Mouse (Mus musculus) kidney, postnatal 14 days (tissue): ENCODE measurements around the gene Tph2.
A peak's percentile ranks its signal among the peaks of the same experiment; 100 is the strongest.

Experiments used
- DNase-seq: peaks from one replicate; pipeline ENCODE4 v3.0.0; 2022; ENCODE audit warnings: mixed read lengths

Tph2 gene

GRCm38 (mm10) chr10:115127907-115128306 is 56.9 kb downstream of the Tph2 start:
- DNase-seq = no peak

GRCm38 (mm10) chr10:115125550-115125949 is 59.3 kb downstream of the Tph2 start:
- DNase-seq = no peak

DNA sequence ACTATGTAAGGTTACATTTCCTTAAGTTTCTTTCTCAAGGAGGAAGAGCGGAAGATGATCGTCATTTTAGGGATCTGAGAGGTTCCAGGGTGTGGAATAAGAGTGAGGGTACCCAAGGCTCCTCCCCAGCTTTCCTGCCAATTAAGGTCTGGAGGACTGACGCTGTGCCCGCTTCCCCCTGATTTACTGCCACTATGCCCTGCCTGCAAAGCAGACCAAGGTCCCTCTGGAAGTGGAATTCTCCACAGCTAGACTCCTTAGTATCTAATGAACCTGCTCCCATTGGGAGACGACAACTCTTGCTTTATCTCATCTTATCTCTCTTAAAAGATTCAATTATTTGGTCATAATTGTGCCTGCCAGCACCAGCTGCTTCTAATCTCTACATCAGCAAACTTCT is 59.8 kb downstream of the Tph2 start:
- no peak for DNase-seq

DNA sequence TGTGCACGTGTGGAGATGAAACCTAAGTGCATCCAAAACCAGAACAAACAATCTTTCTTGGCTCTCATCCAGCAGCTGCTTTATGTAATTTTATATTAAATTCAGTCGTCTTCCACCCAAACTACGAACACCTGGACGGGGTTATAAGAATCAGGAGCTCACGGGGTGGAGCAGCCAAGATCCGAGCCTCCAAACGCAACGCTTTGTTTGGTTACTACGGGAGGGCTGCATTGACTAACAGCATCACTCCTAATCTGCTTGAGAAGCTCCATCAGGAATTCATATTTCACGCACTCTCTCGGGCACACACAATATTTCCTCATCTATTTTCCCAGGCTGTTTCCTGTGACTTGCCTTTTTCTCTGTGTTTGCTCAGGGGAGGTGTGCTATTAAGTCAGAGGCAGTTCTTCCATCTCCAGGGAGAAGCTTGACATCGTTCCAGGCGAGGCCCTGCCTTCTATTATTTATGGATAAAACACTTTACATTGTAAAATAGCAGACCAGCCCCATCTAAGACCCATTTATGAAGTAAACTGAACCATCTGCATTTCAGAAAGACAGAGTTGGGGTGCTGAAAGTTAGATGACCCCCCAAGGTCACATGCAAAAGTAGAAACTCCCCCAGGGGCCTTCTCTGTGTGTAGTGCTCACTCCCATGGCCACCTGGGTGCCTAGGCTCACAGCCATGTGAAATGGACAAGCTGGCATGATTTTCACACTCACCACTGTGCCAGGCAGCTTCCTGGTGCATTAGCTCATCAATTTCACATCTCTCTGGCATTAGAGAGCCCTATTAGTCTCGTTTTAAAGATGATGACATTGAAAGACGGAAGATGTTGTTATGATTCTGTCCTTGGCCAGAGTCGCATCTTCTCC is 76.9 kb downstream of the Tph2 start:
- DNase-seq = no peak

DNA sequence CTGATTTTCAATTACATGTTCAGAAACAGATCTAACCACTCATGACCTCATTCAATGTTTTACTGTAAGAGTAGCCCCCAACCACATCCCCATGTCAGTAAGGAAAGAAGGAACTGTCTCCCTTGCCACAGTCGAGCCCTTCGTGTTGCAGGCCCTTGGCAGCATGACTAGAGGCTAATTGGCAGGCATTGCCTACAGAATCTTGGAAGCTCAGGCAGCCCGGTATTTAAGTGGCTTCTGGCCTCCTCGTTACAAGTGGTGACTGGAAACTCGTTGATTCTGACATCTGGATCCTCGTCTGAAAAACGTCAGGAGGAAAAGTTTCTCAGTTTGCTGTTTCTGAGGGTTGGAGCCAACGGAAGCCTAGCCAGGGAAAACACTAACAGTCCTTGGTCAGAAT is 80.6 kb downstream of the Tph2 start:
- no peak for DNase-seq

DNA sequence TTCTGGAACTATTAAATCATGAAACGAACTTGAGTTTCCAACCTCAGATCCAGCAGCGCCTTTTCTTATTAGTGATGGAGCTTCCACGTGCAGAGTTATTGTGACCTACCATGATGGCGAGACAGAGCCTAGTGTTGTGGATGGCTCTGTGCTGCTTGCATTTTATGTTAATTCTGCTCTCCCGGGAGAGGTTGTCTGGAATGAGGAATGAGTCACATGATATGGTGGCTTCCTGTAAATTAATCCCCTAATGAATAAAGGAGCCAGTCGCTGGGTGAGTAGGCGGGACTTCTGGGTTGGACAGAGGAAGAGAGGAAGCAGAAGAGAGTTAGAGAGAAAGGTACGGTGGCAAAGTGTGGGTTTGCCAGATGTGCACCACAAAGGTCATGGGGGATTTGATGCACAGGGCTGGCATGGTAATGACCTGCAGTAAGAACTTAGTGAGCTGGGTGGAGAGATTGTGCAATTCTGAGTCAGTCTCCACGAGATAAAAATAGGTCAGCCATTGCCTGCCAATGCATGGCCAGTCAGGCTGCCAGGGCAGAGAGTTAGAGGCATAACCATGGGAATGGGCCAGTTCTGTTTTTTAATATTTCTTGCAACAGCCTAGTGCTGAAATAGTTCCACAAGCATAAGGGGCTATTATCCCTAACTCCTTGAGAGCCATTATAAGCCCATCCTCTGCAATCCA is 84.8 kb downstream of the Tph2 start:
- DNase-seq = no peak

DNA sequence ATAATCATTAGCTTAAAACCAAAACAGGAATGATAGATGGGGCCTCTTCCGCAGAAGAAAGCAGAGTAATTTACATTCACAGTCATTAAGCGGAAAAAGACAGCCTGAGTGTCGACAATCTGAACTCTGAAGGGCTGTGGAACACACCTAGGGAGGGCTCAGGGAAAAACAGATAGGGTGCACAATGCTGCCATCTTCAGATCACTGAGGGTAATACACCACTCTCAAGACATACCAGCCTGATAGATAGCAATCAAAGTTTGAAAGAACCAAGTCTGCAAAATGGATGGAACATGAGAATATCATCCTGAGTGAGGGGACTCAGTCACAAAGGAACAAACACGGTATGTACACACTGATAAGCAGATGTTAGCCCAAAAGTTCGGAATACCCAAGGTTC is 87.7 kb downstream of the Tph2 start:
- DNase-seq = peak; percentile 50

DNA sequence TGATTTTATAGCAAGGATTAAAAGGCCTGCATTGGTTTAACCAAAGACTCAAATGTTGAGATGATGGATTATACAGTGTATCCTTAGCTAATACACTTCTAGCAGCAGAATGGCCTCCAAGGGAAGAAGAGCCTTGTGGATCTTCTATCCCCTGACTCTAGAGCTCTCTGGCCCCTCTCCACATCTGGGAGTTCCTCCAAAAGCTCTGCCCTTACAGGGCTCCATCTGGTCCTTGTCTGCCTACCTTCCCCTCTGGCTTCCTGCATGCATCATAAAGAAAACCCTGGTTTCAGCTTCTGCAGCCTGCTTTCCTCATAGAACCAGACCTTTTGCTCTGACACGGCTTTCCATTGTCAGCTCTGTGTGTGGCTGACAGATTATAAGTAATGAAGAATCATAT is 88.6 kb downstream of the Tph2 start:
- no peak for DNase-seq

GRCm38 (mm10) chr10:115078232-115078631 is 106.6 kb downstream of the Tph2 start:
- DNase-seq = no peak

DNA sequence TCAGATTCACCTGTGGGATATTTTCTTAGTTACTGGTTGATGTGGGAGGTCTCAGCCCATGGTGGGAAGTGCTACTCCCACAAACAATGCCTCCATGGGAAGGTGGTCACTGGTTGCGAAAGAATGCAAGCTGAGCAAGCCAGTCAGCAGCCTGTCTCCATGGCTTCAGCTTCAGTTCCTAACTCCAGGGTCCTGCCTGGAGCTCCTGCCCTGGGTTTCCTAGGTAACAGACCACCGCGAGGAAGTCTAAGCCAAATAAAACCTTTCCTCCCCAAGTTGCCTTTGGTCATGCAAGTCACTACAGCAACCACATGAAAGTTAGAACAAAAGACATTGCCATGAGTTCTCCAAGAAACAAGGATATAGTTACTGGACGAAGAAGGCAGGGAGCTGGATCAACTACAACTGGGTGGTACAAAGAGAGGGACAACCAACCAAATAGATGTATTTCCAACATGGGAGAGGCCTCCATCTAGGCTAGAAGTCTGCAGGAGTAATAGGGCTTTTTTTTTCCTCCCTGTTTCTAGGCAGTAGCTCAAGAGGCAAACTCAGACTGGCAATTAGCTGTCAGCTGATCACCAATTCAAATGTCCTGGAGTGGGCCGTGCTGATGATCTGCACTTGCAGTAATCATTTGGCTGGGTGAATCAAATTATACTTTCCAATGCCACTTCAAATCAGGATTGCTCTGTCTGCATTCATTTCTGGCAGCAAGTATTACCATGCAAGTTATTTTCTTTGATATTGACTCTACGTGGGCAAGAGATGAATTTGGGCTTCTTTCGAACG is 115.5 kb downstream of the Tph2 start:
- DNase-seq = no peak

GRCm38 (mm10) chr10:115063936-115064335 is 120.9 kb downstream of the Tph2 start:
- DNase-seq = no peak

GRCm38 (mm10) chr10:115061498-115061897 is 123.3 kb downstream of the Tph2 start:
- DNase-seq = no peak

- no peak for DNase-seq
Measured at GRCm38 (mm10) chr10:115060759-115061158, 124.1 kb downstream of the Tph2 start.

- no peak for DNase-seq
Measured at GRCm38 (mm10) chr10:115051602-115052001, 133.2 kb downstream of the Tph2 start.

DNA sequence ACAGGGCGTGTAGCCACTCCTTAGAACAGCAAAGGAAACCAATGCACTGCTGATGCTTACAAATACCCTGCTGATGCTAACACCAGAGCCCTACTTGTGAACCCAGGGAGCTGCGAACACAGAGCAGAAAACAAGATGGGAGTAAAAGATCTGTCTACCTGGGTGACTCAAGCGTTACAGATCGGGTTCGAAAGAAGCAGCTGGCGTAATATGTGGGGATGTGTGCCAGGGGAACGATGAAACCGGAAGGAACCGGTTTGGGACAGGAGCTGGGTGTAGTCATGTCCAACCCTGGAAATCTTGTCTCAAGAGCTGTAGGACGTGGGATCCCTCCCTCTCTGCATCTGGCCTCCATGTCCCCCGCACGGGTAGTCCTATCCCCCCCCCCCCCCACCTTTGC is 134.1 kb downstream of the Tph2 start:
- no peak for DNase-seq

- DNase-seq = no peak
Measured at GRCm38 (mm10) chr10:115050178-115050577, 134.6 kb downstream of the Tph2 start.

DNA sequence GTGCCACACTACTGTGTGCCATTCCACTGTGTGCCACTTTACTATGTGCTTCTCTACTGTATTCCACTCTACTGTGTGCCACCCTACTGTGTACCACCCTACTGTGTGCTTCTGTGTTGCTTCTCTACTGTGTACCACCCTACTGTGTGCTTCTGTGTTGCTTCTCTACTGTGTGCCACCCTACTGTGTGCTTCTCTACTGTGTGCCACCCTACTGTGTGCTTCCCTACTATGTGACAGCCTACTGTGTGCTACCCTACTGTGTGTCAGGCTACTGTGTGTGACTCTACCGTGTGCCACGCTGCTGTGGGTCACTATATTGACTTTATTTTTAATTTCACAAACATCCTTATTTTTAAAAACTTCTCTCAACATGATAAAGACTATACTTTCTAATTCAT is 136.3 kb downstream of the Tph2 start:
- DNase-seq = no peak

DNA sequence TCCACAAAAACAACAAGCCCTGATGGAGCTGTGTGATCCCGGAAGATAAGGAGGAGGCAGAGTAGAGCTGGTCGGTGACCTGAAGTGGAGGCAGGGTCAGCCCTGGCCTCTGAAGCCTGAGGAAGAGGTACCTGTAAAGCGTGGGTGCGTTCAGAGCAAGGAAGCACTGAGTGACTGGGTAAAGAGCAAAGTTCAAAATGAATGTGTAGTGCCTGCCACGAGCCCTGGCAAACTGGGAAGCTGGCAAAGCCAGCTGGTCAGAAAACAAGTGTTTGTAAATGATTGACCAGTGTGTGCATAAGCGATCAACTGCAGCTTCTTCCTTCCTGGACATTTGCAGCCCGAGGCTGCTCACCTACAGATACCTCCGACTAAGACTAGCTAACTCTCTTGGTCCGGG is 149.1 kb downstream of the Tph2 start:
- DNase-seq = peak; percentile 53
